Mouse (Mus musculus) embryonic facial prominence, embryonic 11.5 days (tissue): ENCODE data around the gene Pxt1. TPM values are rescaled to one million over a fixed set of nuclear protein-coding genes. Genes with fewer than 3 reads are reported as not detected.

ENCODE experiments used
- ATAC-seq: fragments of 200-750 bp; cut with Nextera tagmentation; replicated peaks from 2 replicates; pipeline ENCODE4 v1.8.0; 2017; ENCODE audit warnings: low read depth; ENCODE audit not compliant: insufficient number of reproducible peaks, low FRiP score, low TSS enrichment
- DNase-seq: peaks from one replicate; pipeline ENCODE4 v3.0.0-alpha.2; 2015; ENCODE audit warnings: low spot score
- H3K27ac ChIP-seq: fragments of 300-500 bp; sonication (generic); replicated peaks from 2 replicates; pipeline ENCODE4 v1.5.1; 2014; ENCODE audit warnings: mild to moderate bottlenecking, low read depth, low read length, control low read depth
- H3K27me3 ChIP-seq: fragments of 300-500 bp; sonication (generic); 2 replicates; pipeline ENCODE4 v1.6.1; 2014; ENCODE audit warnings: mild to moderate bottlenecking, low read length, moderate library complexity, mixed read lengths; ENCODE audit not compliant: control insufficient read depth, insufficient read depth
- H3K36me3 ChIP-seq: fragments of 300-500 bp; sonication (generic); replicated peaks from 2 replicates; pipeline ENCODE4 v1.6.1; 2014; ENCODE audit warnings: low read depth, mild to moderate bottlenecking, low read length, moderate library complexity, mixed read lengths; ENCODE audit not compliant: control insufficient read depth, insufficient read depth
- H3K4me1 ChIP-seq: fragments of 300-500 bp; sonication (generic); 2 replicates; pipeline ENCODE4 v1.6.1; 2014; ENCODE audit warnings: low read length, mixed read lengths; ENCODE audit not compliant: control insufficient read depth, insufficient read depth
- H3K4me2 ChIP-seq: fragments of 300-500 bp; sonication (generic); 2 replicates; pipeline ENCODE4 v1.6.1; 2014; ENCODE audit warnings: low read depth, mild to moderate bottlenecking, control low read depth, low read length, moderate library complexity
- H3K4me3 ChIP-seq: fragments of 300-500 bp; sonication (generic); 2 replicates; pipeline ENCODE4 v1.5.1; 2014; ENCODE audit warnings: low read depth, low read length, control low read depth
- H3K9ac ChIP-seq: fragments of 300-500 bp; sonication (generic); replicated peaks from 2 replicates; pipeline ENCODE4 v1.6.1; 2014; ENCODE audit warnings: mild to moderate bottlenecking, control low read depth, low read length
- H3K9me3 ChIP-seq: fragments of 300-500 bp; sonication (generic); replicated peaks from 2 replicates; pipeline ENCODE4 v1.6.1; 2016; ENCODE audit warnings: mild to moderate bottlenecking, low read length, inconsistent platforms, mixed read lengths; ENCODE audit not compliant: control insufficient read depth
- WGBS: fragments of 180-500 bp; shearing (Covaris S2); extraction: QIAGEN DNeasy Blood & Tissue Kit; methylation state at CpG from one replicate; pipeline ENCODE4 v1.1.7; 2014; 5-methylcytosine and 5-hydroxymethylcytosine counted together
- polyA plus RNA-seq: library from polyadenylated mRNA; unstranded; fragments of >200 nt; fragmentation: Nextera tagmentation; extraction: Ambion mirVana; gene quantifications from 2 replicates; pipeline ENCODE4 v1.2.1, GENCODE M21; 2014

The Pxt1 gene
- polyA plus RNA-seq, 1 experiment from 2014 or later = not detected

- ATAC-seq = no peak
- no peak for DNase-seq
- Histone ChIP-seq H3K4me2 (no peak overlapping the region), H3K4me3 (no peak overlapping the region), H3K9me3 (no peaks in the 10 kb centered on the region), H3K9ac (no peak overlapping the region), H3K36me3 (peaks cover 17% of the 10 kb centered on the region), H3K27me3 (no peaks in the 10 kb centered on the region), H3K4me1 (no peaks in the 10 kb centered on the region), H3K27ac (no peak overlapping the region)
- 82% methylated on average over 10 of the region's 10 CpGs for WGBS
These were observed 17.0 kb upstream of the Pxt1 start for GRCm38 (mm10) chr17:28960597-28960996.

- no peak for DNase-seq
- no peak for ATAC-seq
- H3K9me3 ChIP-seq = no peaks in the 10 kb centered on the region
- H3K4me3 ChIP-seq = no peak overlapping the region
- H3K4me2 ChIP-seq = no peak overlapping the region
- H3K27me3 ChIP-seq = no peaks in the 10 kb centered on the region
- H3K4me1 ChIP-seq = peaks cover 3% of the 10 kb centered on the region
- no peak overlapping the region for H3K9ac ChIP-seq
- WGBS = 96% methylated on average over 9 of the region's 9 CpGs
- no peak overlapping the region for H3K27ac ChIP-seq
- no peaks in the 10 kb centered on the region for H3K36me3 ChIP-seq
These were observed 10.8 kb upstream of the Pxt1 start for GRCm38 (mm10) chr17:28954416-28954815.

- WGBS = 26% methylated on average over 9 of the region's 9 CpGs
These were observed 9.6 kb upstream of the Pxt1 start for GRCm38 (mm10) chr17:28953251-28953650.

GRCm38 (mm10) chr17:28951831-28952799 lies 8.5 kb upstream of the Pxt1 start, which contains the start of gene Kctd20:
TSS of gene Kctd20 (plus strand) at chr17:28951950.
- peak within 1 kb of the TSS; percentile 52 for H3K4me3 ChIP-seq
- no peaks in the 10 kb centered on the region for H3K9me3 ChIP-seq
- ATAC-seq = peak; percentile 84
- H3K27me3 ChIP-seq = no peaks in the 10 kb centered on the region
- DNase-seq = peak; percentile 93
- H3K4me2 ChIP-seq = peak within 1 kb of the TSS; percentile 68
- under 1% methylated on average over 74 of the region's 80 CpGs for WGBS
- H3K9ac ChIP-seq = peak within 1 kb of the TSS; percentile 90
- peaks cover 3% of the 10 kb centered on the region for H3K4me1 ChIP-seq
- no peaks in the 10 kb centered on the region for H3K36me3 ChIP-seq
- H3K27ac ChIP-seq = peak within 1 kb of the TSS; percentile 91

More at GRCm38 (mm10) chr17:28953251-28953650, 9.6 kb upstream of the Pxt1 start:
- DNase-seq = peak; percentile 21
- H3K4me2 ChIP-seq = peak overlapping the region; percentile 68
- H3K4me3 ChIP-seq = peak overlapping the region; percentile 52
- ATAC-seq = no peak
- no peak overlapping the region for H3K27ac ChIP-seq
- no peaks in the 10 kb centered on the region for H3K27me3 ChIP-seq
- H3K4me1 ChIP-seq = peaks cover 3% of the 10 kb centered on the region
- peak overlapping the region; percentile 90 for H3K9ac ChIP-seq
- H3K9me3 ChIP-seq = no peaks in the 10 kb centered on the region
- H3K36me3 ChIP-seq = no peaks in the 10 kb centered on the region

GRCm38 (mm10) chr17:28950751-28951150 lies 7.1 kb upstream of the Pxt1 start:
- no peak for ATAC-seq
- Histone ChIP-seq H3K4me1 (peaks cover 3% of the 10 kb centered on the region), H3K4me3 (no peak overlapping the region), H3K27ac (no peak overlapping the region), H3K27me3 (no peaks in the 10 kb centered on the region), H3K9ac (no peak overlapping the region), H3K36me3 (no peaks in the 10 kb centered on the region), H3K4me2 (no peak overlapping the region), H3K9me3 (no peaks in the 10 kb centered on the region)
- WGBS = 66% methylated on average over 4 of the region's 4 CpGs
- no peak for DNase-seq

DNA sequence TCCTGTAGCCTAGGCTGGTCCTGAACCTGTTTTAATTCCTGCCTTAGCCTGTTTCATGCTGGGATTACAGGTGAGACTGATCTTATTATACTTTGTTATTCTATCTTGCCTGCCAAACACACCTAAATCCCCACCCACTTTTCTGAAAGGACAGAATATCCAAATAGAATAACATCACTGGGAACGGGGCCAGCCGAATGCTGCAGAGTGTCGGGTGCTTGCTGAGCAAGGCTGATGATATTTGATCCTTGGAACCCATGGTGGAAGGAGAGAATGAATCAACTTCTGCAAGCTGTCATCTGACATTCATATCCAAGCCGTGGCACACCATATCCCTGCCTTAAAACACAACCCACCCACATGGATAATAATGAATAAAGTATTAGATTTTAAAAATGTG lies 5.0 kb upstream of the Pxt1 start:
- WGBS = 57% methylated on average over 4 of the region's 4 CpGs

DNA sequence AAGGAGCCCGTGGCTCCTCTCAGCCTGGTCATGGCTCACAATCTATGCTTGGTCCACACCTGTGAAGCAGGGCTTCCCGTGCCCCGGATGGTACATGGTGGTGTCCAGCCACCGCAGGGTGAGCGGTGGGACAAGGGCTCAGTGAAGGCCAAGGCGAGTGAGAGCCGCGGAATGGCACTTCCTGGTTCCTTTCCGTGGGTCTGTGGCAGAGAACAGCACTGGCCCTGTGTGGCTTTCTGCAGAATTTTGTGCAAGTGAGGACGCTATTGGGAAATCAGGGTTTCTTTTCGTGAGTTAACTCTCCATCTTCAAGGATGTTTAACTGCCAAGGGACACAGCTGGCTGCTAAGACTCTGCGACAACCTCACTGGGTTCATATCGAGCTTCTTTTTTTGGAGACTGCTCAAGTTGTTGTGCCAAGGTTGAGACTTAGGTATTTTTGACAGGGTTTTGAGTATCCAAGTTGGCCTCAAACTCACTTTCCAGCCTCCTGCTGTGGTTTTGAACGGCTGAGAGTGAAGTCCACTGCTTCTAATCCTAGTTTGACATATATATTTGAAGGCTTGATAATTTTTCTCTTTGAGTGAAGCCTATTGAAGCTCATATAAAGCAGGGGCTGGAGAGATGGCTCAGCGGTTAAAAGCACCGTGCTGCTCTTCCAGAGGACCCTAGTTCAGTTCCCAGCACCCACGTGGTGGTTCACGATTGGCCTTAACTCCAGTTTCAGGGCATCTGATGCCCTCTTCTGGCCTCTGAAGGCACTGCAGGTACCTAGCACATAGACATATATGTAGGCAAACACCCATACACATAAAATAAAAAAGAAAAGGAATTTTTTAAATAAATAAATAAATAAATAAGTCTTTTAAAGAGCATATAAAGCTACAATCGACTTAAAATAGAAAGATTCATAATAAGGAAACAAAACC lies 3.6 kb upstream of the Pxt1 start:
- Histone ChIP-seq H3K9ac (no peak overlapping the region), H3K4me2 (no peak overlapping the region), H3K4me3 (no peak overlapping the region), H3K9me3 (no peaks in the 10 kb centered on the region), H3K27me3 (no peaks in the 10 kb centered on the region), H3K27ac (no peak overlapping the region), H3K36me3 (no peaks in the 10 kb centered on the region), H3K4me1 (peaks cover 3% of the 10 kb centered on the region)
- WGBS = 92% methylated on average over 19 of the region's 19 CpGs
- DNase-seq = no peak
- ATAC-seq = no peak

More for the DNA sequence above, 5.0 kb upstream of the Pxt1 start:
- H3K4me1 ChIP-seq = peaks cover 3% of the 10 kb centered on the region
- H3K4me3 ChIP-seq = no peak overlapping the region
- DNase-seq (no peak), ATAC-seq (no peak)
- no peak overlapping the region for H3K9ac ChIP-seq
- H3K36me3 ChIP-seq = no peaks in the 10 kb centered on the region
- H3K4me2 ChIP-seq = no peak overlapping the region
- H3K27ac ChIP-seq = no peak overlapping the region
- no peaks in the 10 kb centered on the region for H3K9me3 ChIP-seq
- H3K27me3 ChIP-seq = no peaks in the 10 kb centered on the region
